Mouse (Mus musculus) thymus, adult 2 months (tissue): ENCODE results near the gene Parvb.

Source experiments
- CTCF ChIP-seq: fragments of 200-500 bp; IDR thresholded peaks from 2 replicates; pipeline ENCODE4 v1.5.1; 2012; ENCODE audit warnings: mild to moderate bottlenecking, control low read depth, low read length, moderate library complexity, borderline replicate concordance; ENCODE audit not compliant: control insufficient read depth, poor library complexity, insufficient read depth; ENCODE audit errors: extremely low read depth
- POLR2A ChIP-seq: fragments of 200-500 bp; IDR thresholded peaks from 2 replicates; pipeline ENCODE4 v1.6.1; 2012; ENCODE audit warnings: mild to moderate bottlenecking, low read length, control low read depth, moderate library complexity; ENCODE audit not compliant: control insufficient read depth, poor library complexity, insufficient read depth; ENCODE audit errors: extremely low read depth

GRCm38 (mm10) chr15:84231113-84231712, 630 bp upstream of the Parvb start:
- no peak for TF ChIP-seq CTCF
- no peak for TF ChIP-seq POLR2A
